Mouse (Mus musculus): ENCODE results near the gene Vps72.

Gene Vps72

DNA sequence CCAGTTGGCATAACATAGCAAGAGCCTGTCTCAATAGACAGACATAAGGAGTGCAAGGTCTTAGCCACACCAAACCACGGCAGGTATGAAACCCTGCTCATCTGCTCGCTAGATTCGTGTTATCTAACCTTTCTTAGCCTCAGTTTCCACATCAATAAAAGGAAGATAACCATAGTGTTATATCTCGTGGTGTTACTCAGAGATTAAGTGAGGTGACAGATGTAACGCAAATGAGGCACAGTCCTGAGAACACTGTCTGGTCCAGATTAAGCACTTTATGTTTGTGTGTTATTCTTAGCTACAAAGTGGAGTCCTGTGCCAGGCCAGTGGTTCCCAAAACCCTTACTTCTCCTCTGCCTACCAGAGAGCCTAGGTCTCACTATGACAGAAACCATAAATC lies 54.0 kb downstream of the Vps72 start:
- DNase-seq (ENCODE audit: low spot score in 2 of 2) = no peak

DNA sequence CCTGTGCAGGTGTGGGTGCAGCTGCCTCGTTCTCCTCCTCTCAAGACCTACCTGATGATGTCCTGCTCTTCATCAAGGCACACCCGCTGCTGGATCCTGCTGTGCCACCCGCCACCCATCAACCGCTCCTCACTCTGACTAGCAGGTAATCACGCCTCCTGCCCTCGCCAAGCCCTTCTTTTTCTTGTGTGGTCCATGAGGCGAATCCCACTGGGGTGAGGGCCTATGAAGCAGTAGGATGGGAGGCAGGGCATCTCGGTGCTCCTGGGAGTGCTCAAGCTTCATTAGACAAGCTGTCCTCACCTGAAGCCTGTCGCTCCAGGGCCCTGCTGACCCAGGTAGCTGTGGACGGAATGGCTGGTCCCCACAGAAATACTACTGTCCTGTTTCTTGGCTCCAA lies 59.2 kb downstream of the Vps72 start:
- no peak for DNase-seq (ENCODE audit: low spot score in 2 of 2)

DNA sequence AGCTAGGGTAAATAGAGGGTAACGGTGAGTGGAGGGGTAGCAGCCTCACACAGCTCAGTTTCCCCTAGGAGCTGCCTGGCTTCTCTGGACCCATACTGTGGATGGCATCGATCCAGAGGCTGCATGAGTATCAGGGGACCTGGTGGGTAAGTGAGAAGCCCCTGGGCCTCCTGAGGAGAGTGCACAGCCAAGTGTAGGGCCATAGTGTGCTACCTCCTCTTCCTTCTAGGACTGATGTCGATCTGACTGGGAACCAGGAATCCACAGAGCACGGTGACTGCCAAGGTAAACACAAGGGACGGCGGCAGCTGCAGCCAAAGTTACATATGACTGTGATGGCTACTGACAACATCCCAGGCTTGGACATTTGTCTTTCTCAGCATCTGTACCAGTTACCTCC lies 60.3 kb downstream of the Vps72 start:
- DNase-seq (ENCODE audit: low spot score in 2 of 2) = no peak

All from urinary bladder, postnatal 36 days (tissue).